Mouse (Mus musculus): ENCODE data around the gene Arhgef28. TPM values are rescaled to one million over a fixed set of nuclear protein-coding genes. Genes with fewer than 3 reads are reported as not detected.
"Not testable (repeated sequence)": the region's sequence is repeated elsewhere in the genome, so short reads cannot be mapped to it uniquely, and the experiment has no call there.

Arhgef28 gene
- polyA plus RNA-seq, 1 experiment from 2014 or later: 10.7 TPM

DNA sequence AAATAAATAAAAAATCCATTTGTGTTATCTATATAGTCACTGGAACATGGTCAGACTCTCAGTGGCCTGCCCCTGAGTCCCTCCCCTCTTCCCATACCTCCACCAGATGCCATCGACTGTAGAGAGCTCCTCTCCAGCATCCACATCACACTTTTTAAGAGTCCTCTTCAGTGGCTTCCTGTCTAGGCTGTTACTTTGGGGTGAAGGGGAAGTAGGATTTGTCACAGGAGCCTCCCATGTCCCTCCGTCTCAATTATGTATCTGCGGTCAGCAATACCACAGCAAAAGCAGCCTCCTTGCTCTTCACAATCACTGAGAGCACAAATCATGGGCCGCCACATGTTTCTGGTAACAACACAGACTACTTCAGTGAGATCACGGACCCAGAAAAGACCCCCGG lies 135.8 kb downstream of the Arhgef28 start:
- Histone ChIP-seq H3K4me3 (no peak overlapping the region), H3K9me3 (replicated peaks) (no peaks in the 10 kb centered on the region), H3K9ac (no peak overlapping the region), H3K36me3 (no peaks in the 10 kb centered on the region), H3K4me1 (replicated peaks) (peaks cover 5% of the 10 kb centered on the region; the same call in 1 of the 2 replicates), H3K27ac (no peak overlapping the region), H3K4me2 (no peak overlapping the region), H3K27me3 (no peaks in the 10 kb centered on the region)
- WGBS: 82% methylated on average over 6 of the region's 6 CpGs
- no peak for ATAC-seq (replicated peaks; ENCODE audit: insufficient number of reproducible peaks, insufficient read depth, low FRiP score, low read depth)

DNA sequence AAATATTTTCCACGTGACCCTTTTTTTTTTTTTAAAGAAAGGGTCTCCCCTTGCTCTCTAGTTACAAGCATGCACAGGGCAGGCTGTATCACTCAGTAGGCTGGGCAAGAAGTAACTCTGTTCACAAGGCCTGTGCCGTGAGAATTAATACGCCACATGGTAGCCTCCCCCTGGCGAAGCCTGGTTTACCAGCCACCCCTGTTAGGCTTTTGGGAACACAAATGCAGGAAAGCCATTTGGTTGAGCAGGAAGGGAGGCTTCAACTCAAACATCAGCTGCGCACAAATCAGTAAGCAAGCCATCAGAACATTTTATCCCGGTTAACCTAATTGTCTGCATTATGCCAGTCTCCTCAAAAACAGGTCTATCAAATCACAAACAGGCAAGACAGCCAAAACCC lies 136.6 kb downstream of the Arhgef28 start:
- Histone ChIP-seq H3K4me1 (replicated peaks) (peaks cover 2% of the 10 kb centered on the region; the same call in 1 of the 2 replicates), H3K4me3 (no peak overlapping the region), H3K27me3 (no peaks in the 10 kb centered on the region), H3K9ac (no peak overlapping the region), H3K4me2 (no peak overlapping the region), H3K36me3 (no peaks in the 10 kb centered on the region), H3K9me3 (replicated peaks) (no peaks in the 10 kb centered on the region), H3K27ac (no peak overlapping the region)
- 88% methylated on average over 6 of the region's 6 CpGs for WGBS
- no peak for ATAC-seq (replicated peaks; ENCODE audit: insufficient number of reproducible peaks, insufficient read depth, low FRiP score, low read depth)

DNA sequence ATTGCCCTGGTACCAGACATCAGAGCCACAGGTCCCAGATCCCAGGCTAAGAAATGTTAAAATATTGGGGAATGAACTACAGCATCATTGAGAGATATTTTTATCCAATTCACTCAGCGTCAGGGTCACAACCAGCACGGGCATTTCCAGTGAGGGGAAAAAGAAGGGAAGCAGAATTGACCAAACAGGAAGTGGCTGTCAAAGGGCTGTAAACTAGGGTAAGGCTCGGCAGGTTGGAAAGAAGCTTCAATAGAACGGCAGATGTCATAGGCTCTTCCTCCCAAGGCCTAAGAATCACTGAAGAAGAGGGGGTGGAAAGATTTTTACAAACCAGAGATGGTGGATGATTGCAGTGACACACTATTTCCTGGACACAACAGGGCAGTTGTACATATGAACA lies 143.4 kb downstream of the Arhgef28 start:
- Histone ChIP-seq H3K27ac (no peak overlapping the region), H3K4me3 (no peak overlapping the region), H3K27me3 (no peaks in the 10 kb centered on the region), H3K9ac (no peak overlapping the region), H3K9me3 (replicated peaks) (no peaks in the 10 kb centered on the region), H3K4me1 (replicated peaks) (peaks cover 2% of the 10 kb centered on the region; the same call in 1 of the 2 replicates), H3K4me2 (no peak overlapping the region), H3K36me3 (no peaks in the 10 kb centered on the region)
- WGBS: 46% methylated on average over 4 of the region's 4 CpGs
- ATAC-seq (replicated peaks; ENCODE audit: insufficient number of reproducible peaks, insufficient read depth, low FRiP score, low read depth): no peak

DNA sequence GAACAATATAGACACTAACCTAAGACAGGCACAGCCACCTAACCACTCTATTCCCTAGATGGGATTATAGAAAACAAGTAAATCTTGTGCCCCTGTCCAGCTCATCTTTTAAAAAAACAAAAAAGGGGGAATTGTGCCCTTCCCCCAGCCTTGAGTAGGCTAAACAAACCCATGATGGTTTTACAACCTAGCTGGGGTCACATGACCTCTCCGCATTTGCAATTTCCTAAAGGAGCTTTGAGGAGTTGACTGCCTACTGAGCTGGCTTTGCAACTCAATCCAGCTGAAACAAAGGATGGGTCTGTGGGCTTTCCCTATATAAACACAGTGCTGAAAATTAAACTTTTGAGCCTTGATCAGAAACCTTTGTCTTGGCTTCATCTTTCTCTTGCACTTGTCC lies 146.1 kb downstream of the Arhgef28 start:
- not testable (repeated sequence) for H3K27me3 ChIP-seq; H3K4me1 ChIP-seq (replicated peaks); H3K27ac ChIP-seq; H3K4me3 ChIP-seq; H3K9ac ChIP-seq; H3K4me2 ChIP-seq; ATAC-seq (replicated peaks; ENCODE audit: insufficient number of reproducible peaks, insufficient read depth, low FRiP score, low read depth); H3K9me3 ChIP-seq (replicated peaks); H3K36me3 ChIP-seq
- 85% methylated on average over 1 of the region's 1 CpGs for WGBS

- no peak overlapping the region for H3K4me3 ChIP-seq
Observed at GRCm38 (mm10) chr13:98055194-98055593, 151.0 kb downstream of the Arhgef28 start.

GRCm38 (mm10) chr13:98040628-98041150 lies 165.6 kb downstream of the Arhgef28 start:
- no peak overlapping the region for H3K4me2 ChIP-seq
- H3K9me3 ChIP-seq (replicated peaks): no peaks in the 10 kb centered on the region
- no peak overlapping the region for H3K4me3 ChIP-seq
- no peak for ATAC-seq (replicated peaks; ENCODE audit: insufficient number of reproducible peaks, insufficient read depth, low FRiP score, low read depth)
- 61% methylated on average over 3 of the region's 3 CpGs for WGBS
- no peaks in the 10 kb centered on the region for H3K27me3 ChIP-seq
- no peaks in the 10 kb centered on the region for H3K36me3 ChIP-seq
- no peak overlapping the region for H3K27ac ChIP-seq
- H3K9ac ChIP-seq: no peak overlapping the region
- 0 out of 2 replicates have a peak, but pooled peaks cover 2% of the 10 kb centered on the region for H3K4me1 ChIP-seq (replicated peaks)

More at GRCm38 (mm10) chr13:98055194-98055593, 151.0 kb downstream of the Arhgef28 start:
- Histone ChIP-seq H3K4me1 (replicated peaks) (no peaks in the 10 kb centered on the region), H3K4me2 (no peak overlapping the region), H3K27me3 (no peaks in the 10 kb centered on the region), H3K36me3 (no peaks in the 10 kb centered on the region), H3K9ac (no peak overlapping the region), H3K9me3 (replicated peaks) (no peaks in the 10 kb centered on the region), H3K27ac (no peak overlapping the region)
- WGBS: 88% methylated on average over 8 of the region's 8 CpGs
- no peak for ATAC-seq (replicated peaks; ENCODE audit: insufficient number of reproducible peaks, insufficient read depth, low FRiP score, low read depth)

GRCm38 (mm10) chr13:98038731-98039130 lies 167.5 kb downstream of the Arhgef28 start:
- no peak overlapping the region for H3K27ac ChIP-seq
- H3K4me1 ChIP-seq (replicated peaks): 0 out of 2 replicates have a peak, but pooled peaks cover 2% of the 10 kb centered on the region
- WGBS: 52% methylated on average over 3 of the region's 3 CpGs
- no peak overlapping the region for H3K9ac ChIP-seq
- no peak overlapping the region for H3K4me3 ChIP-seq
- H3K27me3 ChIP-seq: no peaks in the 10 kb centered on the region
- H3K36me3 ChIP-seq: no peaks in the 10 kb centered on the region
- no peak for ATAC-seq (replicated peaks; ENCODE audit: insufficient number of reproducible peaks, insufficient read depth, low FRiP score, low read depth)
- no peak overlapping the region for H3K4me2 ChIP-seq
- H3K9me3 ChIP-seq (replicated peaks): no peaks in the 10 kb centered on the region

- ATAC-seq (replicated peaks; ENCODE audit: insufficient number of reproducible peaks, insufficient read depth, low FRiP score, low read depth): no peak
- Histone ChIP-seq H3K27me3 (no peaks in the 10 kb centered on the region), H3K9ac (no peak overlapping the region)
Observed at GRCm38 (mm10) chr13:98037693-98038092, 168.5 kb downstream of the Arhgef28 start.

GRCm38 (mm10) chr13:98031642-98031960 lies 174.6 kb downstream of the Arhgef28 start:
- Histone ChIP-seq H3K4me1 (replicated peaks) (peaks cover 16% of the 10 kb centered on the region), H3K9ac (peak overlapping the region; percentile 50; the same call in 1 of the 2 replicates), H3K36me3 (no peaks in the 10 kb centered on the region), H3K27me3 (no peaks in the 10 kb centered on the region), H3K4me2 (peak overlapping the region; percentile 63), H3K9me3 (replicated peaks) (no peaks in the 10 kb centered on the region), H3K4me3 (peak overlapping the region; percentile 43), H3K27ac (peak overlapping the region; percentile 66)
- ATAC-seq (replicated peaks; ENCODE audit: insufficient number of reproducible peaks, insufficient read depth, low FRiP score, low read depth): peak; percentile 69
- WGBS: 31% methylated on average over 5 of the region's 5 CpGs

More at GRCm38 (mm10) chr13:98037693-98038092, 168.5 kb downstream of the Arhgef28 start:
- Histone ChIP-seq H3K4me2 (no peak overlapping the region), H3K4me1 (replicated peaks) (0 out of 2 replicates have a peak, but pooled peaks cover 2% of the 10 kb centered on the region), H3K27ac (no peak overlapping the region), H3K9me3 (replicated peaks) (no peaks in the 10 kb centered on the region), H3K36me3 (no peaks in the 10 kb centered on the region), H3K4me3 (no peak overlapping the region)

DNA sequence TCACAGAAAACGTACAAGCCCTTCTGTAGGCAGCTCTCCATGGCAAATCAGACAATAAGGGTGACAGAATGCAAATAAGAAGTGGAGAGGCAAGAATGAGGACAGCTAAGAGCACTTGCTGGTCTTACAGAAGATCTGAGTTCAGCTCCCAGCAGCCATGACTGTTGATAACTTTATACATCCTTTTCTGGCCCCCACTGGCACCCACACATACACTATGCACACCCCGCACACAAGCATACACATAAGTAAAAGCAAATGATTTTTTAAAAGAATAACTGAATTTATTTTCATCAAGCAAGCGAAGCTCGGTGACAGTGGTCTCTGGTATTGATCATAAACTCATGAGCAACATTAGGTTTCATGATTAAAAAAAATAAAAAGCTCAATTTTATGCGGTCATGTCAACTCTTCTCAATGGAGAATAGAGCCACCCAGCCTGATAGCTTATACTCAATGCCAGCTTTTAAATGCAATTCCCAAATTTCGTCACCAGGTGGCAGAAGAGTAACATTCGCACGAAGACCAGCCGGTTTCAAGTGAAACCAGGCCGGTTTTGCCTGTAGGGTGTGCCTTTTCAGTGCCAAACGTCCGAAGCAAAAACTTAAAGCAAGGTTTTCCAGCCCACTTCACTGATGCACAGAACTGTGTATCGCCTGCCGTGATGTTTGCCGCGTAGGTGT lies 175.1 kb downstream of the Arhgef28 start:
- ATAC-seq (replicated peaks; ENCODE audit: insufficient number of reproducible peaks, insufficient read depth, low FRiP score, low read depth): peak; percentile 50; the same call in 1 of the 2 replicates
- Histone ChIP-seq H3K27ac (peak overlapping the region; percentile 66), H3K9me3 (replicated peaks) (no peaks in the 10 kb centered on the region), H3K36me3 (no peaks in the 10 kb centered on the region), H3K9ac (peak overlapping the region; percentile 50; the same call in 1 of the 2 replicates), H3K4me1 (replicated peaks) (peaks cover 16% of the 10 kb centered on the region), H3K4me3 (peak overlapping the region; percentile 43), H3K4me2 (peak overlapping the region; percentile 63), H3K27me3 (no peaks in the 10 kb centered on the region)
- WGBS: 12% methylated on average over 16 of the region's 16 CpGs

- no peaks in the 10 kb centered on the region for H3K9me3 ChIP-seq (replicated peaks)
- H3K4me2 ChIP-seq: no peak overlapping the region
- H3K4me3 ChIP-seq: no peak overlapping the region
- no peak overlapping the region for H3K27ac ChIP-seq
- 26% methylated on average over 5 of the region's 5 CpGs for WGBS
- ATAC-seq (replicated peaks; ENCODE audit: insufficient number of reproducible peaks, insufficient read depth, low FRiP score, low read depth): no peak
- H3K36me3 ChIP-seq: no peaks in the 10 kb centered on the region
- H3K9ac ChIP-seq: no peak overlapping the region
- H3K4me1 ChIP-seq (replicated peaks): peaks cover 16% of the 10 kb centered on the region
- H3K27me3 ChIP-seq: no peaks in the 10 kb centered on the region
Observed at GRCm38 (mm10) chr13:98030041-98030440, 176.2 kb downstream of the Arhgef28 start.
